ENCODE assay signal across 18 mouse cellular contexts in genomic region chr9:114990421-114990820, GRCm38 (mm10). TPM values are rescaled to one million over a fixed set of nuclear protein-coding genes. Genes with fewer than 3 reads are reported as not detected.
DNase-seq lines count a peak whose midpoint lies in the region; ATAC-seq and TF ChIP-seq lines count a peak whose summit lies in the region.
"Had no signal": no experiment of that assay in that cellular context is flagged by ENCODE, and none has a peak within 500 bp of the region (broad histone marks: within the 10 kb centered on the region; RNA-seq: fewer than 3 reads in every experiment).

No protein-coding gene starts in this region.

- TF ChIP-seq CTCF in lung, embryonic 14.5 days (IDR thresholded peaks at IDR 0.05; ENCODE audit: low read depth): no peak

- no peak overlapping the region for H3K4me3 ChIP-seq in midbrain, embryonic 14.5 days (replicated peaks; ENCODE audit: low read depth, low read length)
- no peak overlapping the region for H3K4me3 ChIP-seq in midbrain, embryonic 11.5 days (ENCODE audit: low read depth, low read length)
- no peak overlapping the region for H3K4me3 ChIP-seq in lung, embryonic 14.5 days (ENCODE audit: low read depth, low read length)
- H3K4me3 ChIP-seq in embryonic facial prominence, embryonic 10.5 days: no peak overlapping the region
- H3K4me3 ChIP-seq: embryonic facial prominence, embryonic 15.5 days; forebrain, embryonic 13.5 days; liver, embryonic 12.5 days; megakaryocyte, embryonic 14.5 days had no signal

- 75% methylated on average over 10 of the region's 10 CpGs for WGBS in midbrain, embryonic 14.5 days
- 76% methylated on average over 10 of the region's 10 CpGs for WGBS in midbrain, embryonic 11.5 days
- WGBS in lung, embryonic 14.5 days: 56% methylated on average over 10 of the region's 10 CpGs
- 86% methylated on average over 10 of the region's 10 CpGs for WGBS in embryonic facial prominence, embryonic 10.5 days

- no peak overlapping the region for H3K4me2 ChIP-seq in midbrain, embryonic 14.5 days (ENCODE audit: low read length)
- H3K4me2 ChIP-seq in midbrain, embryonic 11.5 days: no peak overlapping the region
- no peak overlapping the region for H3K4me2 ChIP-seq in lung, embryonic 14.5 days
- H3K4me2 ChIP-seq: embryonic facial prominence, embryonic 15.5 days; forebrain, embryonic 13.5 days; heart, embryonic 11.5 days; liver, embryonic 12.5 days had no signal

- H3K36me3 ChIP-seq in midbrain, embryonic 14.5 days (ENCODE audit: control insufficient read depth, insufficient read depth, low read length): no peaks in the 10 kb centered on the region
- H3K36me3 ChIP-seq in midbrain, embryonic 11.5 days (ENCODE audit: control insufficient read depth, insufficient read depth, low read length): no peaks in the 10 kb centered on the region
- no peaks in the 10 kb centered on the region for H3K36me3 ChIP-seq in lung, embryonic 14.5 days (ENCODE audit: insufficient read depth)
- no peaks in the 10 kb centered on the region for H3K36me3 ChIP-seq in embryonic facial prominence, embryonic 10.5 days (replicated peaks)
- H3K36me3 ChIP-seq: embryonic facial prominence, embryonic 15.5 days; liver, embryonic 12.5 days had no signal

- no peaks in the 10 kb centered on the region for H3K9me3 ChIP-seq in midbrain, embryonic 14.5 days (ENCODE audit: control insufficient read depth, low read length)
- no peaks in the 10 kb centered on the region for H3K9me3 ChIP-seq in midbrain, embryonic 11.5 days (ENCODE audit: control insufficient read depth, low read length)
- peaks cover 5% of the 10 kb centered on the region; the same call in 1 of the 2 replicates for H3K9me3 ChIP-seq in lung, embryonic 14.5 days (ENCODE audit: low read depth, low read length)
- no peaks in the 10 kb centered on the region; the same call in 1 of the 2 replicates for H3K9me3 ChIP-seq in embryonic facial prominence, embryonic 10.5 days
- H3K9me3 ChIP-seq: embryonic facial prominence, embryonic 15.5 days had no signal

- H3K27ac ChIP-seq in midbrain, embryonic 14.5 days (replicated peaks; ENCODE audit: low read depth, low read length): no peak overlapping the region
- H3K27ac ChIP-seq in midbrain, embryonic 11.5 days (ENCODE audit: low read depth, low read length): no peak overlapping the region
- H3K27ac ChIP-seq in lung, embryonic 14.5 days (ENCODE audit: low read depth): no peak overlapping the region
- no peak overlapping the region for H3K27ac ChIP-seq in embryonic facial prominence, embryonic 10.5 days (replicated peaks)
- H3K27ac ChIP-seq: embryonic facial prominence, embryonic 15.5 days; forebrain, embryonic 13.5 days; liver, embryonic 12.5 days had no signal

- DNase-seq in midbrain, embryonic 14.5 days: peak; percentile 28
- DNase-seq in midbrain, embryonic 11.5 days (ENCODE audit: low spot score, missing footprints): no peak
- peak; percentile 91 for DNase-seq in ZHBTc4 (ENCODE audit: low read depth, low spot score)
- peak; percentile 48 for DNase-seq in lung, embryonic 14.5 days
- peak; percentile 40 for DNase-seq in retina, postnatal 1 day
- no peak for DNase-seq in layer of hippocampus, postnatal 10 days (ENCODE audit: low spot score in 2 of 2)
- no peak for DNase-seq in embryonic facial prominence, embryonic 10.5 days (ENCODE audit: low spot score)
- DNase-seq in neural tube, embryonic 10.5 days (ENCODE audit: extremely low spot score, low spot score): no peak
- DNase-seq: adrenal gland, postnatal 10 days; cerebellum, postnatal 25 days; gastrocnemius, postnatal 10 days; heart, postnatal 4 days; thymus, adult 2 months had no signal

- no peaks in the 10 kb centered on the region for H3K4me1 ChIP-seq in midbrain, embryonic 14.5 days (ENCODE audit: control insufficient read depth, insufficient read depth, low read length)
- H3K4me1 ChIP-seq in midbrain, embryonic 11.5 days (ENCODE audit: control insufficient read depth, insufficient read depth, low read length): no peaks in the 10 kb centered on the region
- no peaks in the 10 kb centered on the region for H3K4me1 ChIP-seq in lung, embryonic 14.5 days (ENCODE audit: insufficient read depth)
- H3K4me1 ChIP-seq in embryonic facial prominence, embryonic 10.5 days: peaks cover 3% of the 10 kb centered on the region; the same call in 1 of the 2 replicates
- H3K4me1 ChIP-seq: embryonic facial prominence, embryonic 15.5 days; forebrain, embryonic 13.5 days; liver, embryonic 12.5 days had no signal

- ATAC-seq in midbrain, embryonic 14.5 days (ENCODE audit: low FRiP score, low TSS enrichment): no peak
- no peak for ATAC-seq in midbrain, embryonic 11.5 days (ENCODE audit: low FRiP score)
- no peak for ATAC-seq in lung, embryonic 14.5 days (ENCODE audit: insufficient read depth)
- ATAC-seq: forebrain, embryonic 13.5 days; liver, embryonic 12.5 days had no signal

- H3K9ac ChIP-seq in midbrain, embryonic 14.5 days (replicated peaks; ENCODE audit: low read length): no peak overlapping the region
- H3K9ac ChIP-seq in midbrain, embryonic 11.5 days (ENCODE audit: low read length): no peak overlapping the region
- no peak overlapping the region for H3K9ac ChIP-seq in lung, embryonic 14.5 days
- H3K9ac ChIP-seq: embryonic facial prominence, embryonic 15.5 days; forebrain, embryonic 13.5 days; liver, embryonic 12.5 days had no signal

- H3K27me3 ChIP-seq in midbrain, embryonic 14.5 days (ENCODE audit: control insufficient read depth, insufficient read depth, low read length): no peaks in the 10 kb centered on the region
- H3K27me3 ChIP-seq in midbrain, embryonic 11.5 days (ENCODE audit: control insufficient read depth, insufficient read depth, low read length): no peaks in the 10 kb centered on the region
- H3K27me3 ChIP-seq in lung, embryonic 14.5 days (ENCODE audit: insufficient read depth, low read length): no peaks in the 10 kb centered on the region
- H3K27me3 ChIP-seq in embryonic facial prominence, embryonic 10.5 days (replicated peaks; ENCODE audit: low read depth, poor library complexity, severe bottlenecking): no peaks in the 10 kb centered on the region
- H3K27me3 ChIP-seq: embryonic facial prominence, embryonic 15.5 days; forebrain, embryonic 13.5 days; liver, embryonic 12.5 days had no signal

RNA-seq across cellular contexts. Expression of gene Rps27rt, which starts 7.9 kb away (rescaled TPM):
- 295 and 338 TPM in 2 replicates for polyA plus RNA-seq in midbrain, embryonic 14.5 days (2014; fragmentation: Nextera tagmentation; extraction: Ambion mirVana)
- polyA plus RNA-seq in midbrain, embryonic 11.5 days (2014; fragmentation: Nextera tagmentation; extraction: Ambion mirVana): 392 and 401 TPM in 2 replicates
- 484 and 540 TPM in 2 replicates for polyA plus RNA-seq in lung, embryonic 14.5 days (2014; fragmentation: Nextera tagmentation; extraction: Ambion mirVana)
- 10 to 100 TPM in 1 of 2 experiments, 1 to 10 TPM in 1; 5.7 to 13.2 TPM for total RNA-seq in layer of hippocampus, postnatal 10 days (2021)
- polyA plus RNA-seq in embryonic facial prominence, embryonic 10.5 days (2016; fragmentation: Nextera tagmentation; extraction: Ambion mirVana): 232 and 250 TPM in 2 replicates

RNA-seq across cellular contexts. Expression of gene Osbpl10, which starts 12.1 kb away (rescaled TPM):
- polyA plus RNA-seq in midbrain, embryonic 14.5 days (2014; fragmentation: Nextera tagmentation; extraction: Ambion mirVana): 2.0 and 2.3 TPM in 2 replicates
- 0.81 and 1.1 TPM in 2 replicates for polyA plus RNA-seq in midbrain, embryonic 11.5 days (2014; fragmentation: Nextera tagmentation; extraction: Ambion mirVana)
- 2.4 and 2.5 TPM in 2 replicates for polyA plus RNA-seq in lung, embryonic 14.5 days (2014; fragmentation: Nextera tagmentation; extraction: Ambion mirVana)
- 10 to 100 TPM; 29.3 to 31.8 TPM for total RNA-seq in layer of hippocampus, postnatal 10 days (2021)
- polyA plus RNA-seq in embryonic facial prominence, embryonic 10.5 days (2016; fragmentation: Nextera tagmentation; extraction: Ambion mirVana): 1.1 and 1.3 TPM in 2 replicates

RNA-seq across cellular contexts. Expression of gene Gpd1l, which starts 56.6 kb away (rescaled TPM):
- polyA plus RNA-seq in midbrain, embryonic 14.5 days (2014; fragmentation: Nextera tagmentation; extraction: Ambion mirVana): 14.3 and 15.7 TPM in 2 replicates
- 10.0 and 11.2 TPM in 2 replicates for polyA plus RNA-seq in midbrain, embryonic 11.5 days (2014; fragmentation: Nextera tagmentation; extraction: Ambion mirVana)
- 13.0 and 13.9 TPM in 2 replicates for polyA plus RNA-seq in lung, embryonic 14.5 days (2014; fragmentation: Nextera tagmentation; extraction: Ambion mirVana)
- 10 to 100 TPM; 84.6 to 89.3 TPM for total RNA-seq in layer of hippocampus, postnatal 10 days (2021)
- polyA plus RNA-seq in embryonic facial prominence, embryonic 10.5 days (2016; fragmentation: Nextera tagmentation; extraction: Ambion mirVana): 14.8 and 15.2 TPM in 2 replicates

Comparison
In these comparisons a context has a peak if more than half of its experiments do, and no peak if none do; other contexts are left out.
1. DNase-seq: peak in midbrain, embryonic 14.5 days (single experiment), ZHBTc4 (single experiment), lung, embryonic 14.5 days (single experiment) and retina, postnatal 1 day (single experiment); none in midbrain, embryonic 11.5 days (single experiment), layer of hippocampus, postnatal 10 days (0 of 2), embryonic facial prominence, embryonic 10.5 days (single experiment) and neural tube, embryonic 10.5 days (single experiment).